Mouse (Mus musculus) limb, embryonic 14.5 days (tissue): Measurements from ENCODE around the gene Hspg2. TPM values are rescaled to one million over a fixed set of nuclear protein-coding genes. Genes with fewer than 3 reads are reported as not detected.

Source experiments
- ATAC-seq: fragments of 200-750 bp; cut with Nextera tagmentation; 2 replicates; pipeline ENCODE4 v1.8.0; 2017; ENCODE audit warnings: low read depth, moderate number of reproducible peaks, moderate TSS enrichment; ENCODE audit not compliant: low FRiP score
- DNase-seq: peaks from one replicate; pipeline ENCODE4 v3.0.0-alpha.2; 2015; ENCODE audit warnings: low spot score
- H3K27ac ChIP-seq: fragments of 300-500 bp; sonication (generic); replicated peaks from 2 replicates; pipeline ENCODE4 v1.5.1; 2014; ENCODE audit warnings: low read depth, mild to moderate bottlenecking, low read length, moderate library complexity, mixed read lengths
- H3K27me3 ChIP-seq: fragments of 300-500 bp; sonication (generic); 2 replicates; pipeline ENCODE4 v1.6.1; 2014; ENCODE audit warnings: low read length, mixed read lengths; ENCODE audit not compliant: control insufficient read depth, insufficient read depth
- H3K36me3 ChIP-seq: fragments of 300-500 bp; sonication (generic); 2 replicates; pipeline ENCODE4 v1.6.1; 2014; ENCODE audit warnings: mild to moderate bottlenecking, low read length, moderate library complexity, mixed read lengths; ENCODE audit not compliant: control insufficient read depth, insufficient read depth
- H3K4me1 ChIP-seq: fragments of 300-500 bp; sonication (generic); 2 replicates; pipeline ENCODE4 v1.6.1; 2014; ENCODE audit warnings: antibody characterized with exemption, low read length, mixed read lengths; ENCODE audit not compliant: control insufficient read depth, insufficient read depth
- H3K4me2 ChIP-seq: fragments of 300-500 bp; sonication (generic); replicated peaks from 2 replicates; pipeline ENCODE4 v1.6.1; 2014; ENCODE audit warnings: low read depth, mild to moderate bottlenecking, low read length, moderate library complexity; ENCODE audit not compliant: severe bottlenecking
- H3K4me3 ChIP-seq: fragments of 300-500 bp; sonication (generic); replicated peaks from 2 replicates; pipeline ENCODE4 v1.5.1; 2014; ENCODE audit warnings: low read length
- H3K9ac ChIP-seq: fragments of 300-500 bp; sonication (generic); 2 replicates; pipeline ENCODE4 v1.6.1; 2014; ENCODE audit warnings: mild to moderate bottlenecking, low read depth, low read length, moderate library complexity; ENCODE audit not compliant: severe bottlenecking
- H3K9me3 ChIP-seq: fragments of 300-500 bp; sonication (generic); 2 replicates; pipeline ENCODE4 v1.6.1; 2016; ENCODE audit warnings: low read length; ENCODE audit not compliant: control insufficient read depth
- POLR2A ChIP-seq: fragments of 200-500 bp; IDR thresholded peaks from 2 replicates; pipeline ENCODE4 v1.8.0; 2012; ENCODE audit warnings: inconsistent platforms, mild to moderate bottlenecking, moderate library complexity, borderline replicate concordance; ENCODE audit not compliant: insufficient read depth, insufficient read length; ENCODE audit errors: extremely low read depth
- WGBS: fragments of 180-500 bp; shearing (Covaris S2); extraction: QIAGEN DNeasy Blood & Tissue Kit; methylation state at CpG from one replicate; pipeline ENCODE4 v1.1.7; 2014; 5-methylcytosine and 5-hydroxymethylcytosine counted together
- polyA plus RNA-seq, 2 experiments: library from polyadenylated mRNA; depleted of rRNA in 1 of 2; stranded (reverse) in 1 of 2; unstranded in 1 of 2; fragments of >200 nt; fragmentation: Nextera tagmentation in 1 of 2; extraction: Ambion mirVana in 1 of 2; gene quantifications; 2 replicates each; pipeline versions ENCODE4 v1.2.1 to v1.2.3; 2012 to 2014

Hspg2 gene
- polyA plus RNA-seq, 2 experiments, result 65.6 to 97.4 TPM

DNA sequence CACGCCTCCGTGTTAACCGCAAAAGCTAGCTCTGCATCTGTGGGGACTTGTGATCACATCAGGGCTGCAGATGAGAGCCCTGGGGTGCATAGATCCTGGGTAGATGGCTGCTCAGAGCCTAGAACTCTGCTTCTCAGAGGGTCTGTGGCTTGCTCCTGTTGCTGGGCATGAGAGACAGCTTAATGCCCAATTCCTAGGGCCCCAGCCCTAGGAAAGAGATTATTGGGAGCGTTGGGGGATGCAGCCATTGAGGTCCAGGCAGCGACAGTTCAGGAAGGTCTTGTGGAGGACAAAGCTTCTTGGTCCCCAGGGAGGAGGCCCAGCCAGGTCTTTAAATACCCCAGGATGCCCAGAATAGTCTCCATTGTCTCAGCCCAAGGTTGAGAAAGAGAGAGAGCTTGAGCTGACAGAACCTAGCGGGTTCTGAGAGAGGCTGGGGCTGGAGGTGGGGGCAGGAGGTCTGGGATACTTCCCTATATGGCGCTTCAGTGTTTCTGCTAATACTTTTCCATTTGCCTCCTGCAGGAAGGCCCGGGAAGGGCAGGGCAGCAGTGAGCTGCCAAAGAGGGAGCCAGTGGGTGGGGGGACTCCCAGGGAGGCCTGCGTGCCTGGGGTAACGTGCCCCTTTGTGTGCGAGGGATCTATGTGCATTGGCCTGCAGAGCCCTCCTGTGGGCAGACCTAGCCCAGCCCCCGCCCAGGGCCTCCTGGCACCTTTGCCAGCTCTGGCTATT lies 20.2 kb downstream of the Hspg2 start:
- TF ChIP-seq POLR2A, result no peak
- H3K9ac ChIP-seq, result peak overlapping the region; percentile 5; the same call in 1 of the 2 replicates
- H3K36me3 ChIP-seq, result peaks cover 3% of the 10 kb centered on the region; the same call in 1 of the 2 replicates
- H3K9me3 ChIP-seq, result no peaks in the 10 kb centered on the region
- WGBS, result 18% methylated on average over 12 of the region's 12 CpGs
- ATAC-seq (peak; percentile 71), DNase-seq (peak; percentile 70)
- H3K4me1 ChIP-seq, result peaks cover 64% of the 10 kb centered on the region
- no peak overlapping the region for H3K4me3 ChIP-seq
- H3K27ac ChIP-seq, result peak overlapping the region; percentile 81
- H3K27me3 ChIP-seq, result no peaks in the 10 kb centered on the region
- peak overlapping the region; percentile 27; the same call in 1 of the 2 replicates for H3K4me2 ChIP-seq

DNA sequence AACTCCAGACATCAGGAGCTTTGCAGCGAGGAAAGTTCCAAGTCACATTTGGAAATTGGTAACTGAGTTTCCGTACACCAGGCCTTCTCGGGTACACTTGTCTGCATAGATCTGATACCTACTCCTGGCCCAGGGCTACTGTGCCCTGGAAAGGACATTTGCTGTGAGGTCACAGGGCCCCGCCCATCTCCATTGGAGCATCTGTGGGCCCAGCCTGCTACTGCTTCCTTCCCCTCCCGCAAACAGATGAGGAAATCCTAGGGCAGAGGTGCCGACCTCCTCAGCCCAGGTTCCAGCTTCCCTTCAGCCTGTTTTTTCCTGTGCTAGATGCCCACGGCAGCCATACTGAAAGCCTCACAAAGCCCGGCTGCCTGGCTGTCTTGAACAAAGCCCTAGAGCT lies 21.4 kb downstream of the Hspg2 start:
- Histone ChIP-seq H3K9ac (no peak overlapping the region), H3K4me3 (no peak overlapping the region), H3K27me3 (no peaks in the 10 kb centered on the region), H3K4me1 (peaks cover 63% of the 10 kb centered on the region), H3K27ac (peak overlapping the region; percentile 81), H3K9me3 (no peaks in the 10 kb centered on the region), H3K4me2 (no peak overlapping the region), H3K36me3 (peaks cover 6% of the 10 kb centered on the region; the same call in 1 of the 2 replicates)
- ATAC-seq (no peak), DNase-seq (no peak)
- WGBS, result 62% methylated on average over 8 of the region's 8 CpGs
- TF ChIP-seq POLR2A, result no peak

DNA sequence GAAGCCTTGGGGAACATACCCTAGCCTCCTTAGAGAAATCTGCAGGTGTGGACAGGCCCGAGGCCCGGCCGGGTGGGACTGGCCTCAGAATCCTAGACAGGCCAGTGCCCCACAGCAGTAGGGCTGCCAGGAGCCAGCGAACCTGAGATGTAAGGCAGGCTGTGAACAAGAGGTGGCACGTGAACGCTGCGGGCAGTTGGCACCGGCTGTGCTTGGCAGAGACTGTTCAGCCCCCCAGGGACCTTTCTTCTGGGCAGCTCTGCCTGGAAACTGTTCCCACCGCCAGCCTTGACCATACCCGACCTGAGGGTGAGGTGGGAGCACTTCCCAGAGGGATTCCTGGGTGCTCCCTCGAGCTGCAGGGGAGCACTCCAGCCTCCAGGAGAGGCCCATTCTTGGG lies 24.0 kb downstream of the Hspg2 start:
- H3K4me3 ChIP-seq, result no peak overlapping the region
- no peak for DNase-seq
- peaks cover 54% of the 10 kb centered on the region for H3K4me1 ChIP-seq
- H3K27me3 ChIP-seq, result no peaks in the 10 kb centered on the region
- TF ChIP-seq POLR2A, result no peak
- 0 out of 2 replicates have a peak, but pooled peaks cover 6% of the 10 kb centered on the region for H3K36me3 ChIP-seq
- no peaks in the 10 kb centered on the region for H3K9me3 ChIP-seq
- no peak overlapping the region for H3K9ac ChIP-seq
- no peak for ATAC-seq
- H3K4me2 ChIP-seq, result no peak overlapping the region
- H3K27ac ChIP-seq, result peak overlapping the region; percentile 46; the same call in 1 of the 2 replicates
- WGBS, result 65% methylated on average over 11 of the region's 11 CpGs

DNA sequence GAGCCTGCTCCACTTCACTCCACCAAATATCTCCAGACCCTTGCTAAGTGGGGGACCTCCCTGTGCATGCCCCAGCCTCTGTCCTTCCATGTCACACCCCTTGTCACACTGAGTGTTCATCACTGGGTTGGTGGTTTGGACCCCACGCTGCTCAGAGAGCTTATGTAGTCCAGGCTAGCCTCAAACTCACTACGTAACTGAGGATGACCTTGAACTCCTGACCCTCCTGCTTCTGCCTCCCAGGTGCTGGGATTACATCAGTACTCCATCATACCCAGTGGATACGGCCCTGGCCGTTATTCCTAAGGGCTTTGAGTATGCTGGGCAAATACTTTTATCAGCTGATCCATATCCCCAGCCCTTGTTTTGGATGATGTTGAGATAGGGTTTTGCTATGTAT lies 24.6 kb downstream of the Hspg2 start:
- Histone ChIP-seq H3K9me3 (no peaks in the 10 kb centered on the region), H3K27me3 (no peaks in the 10 kb centered on the region), H3K4me2 (no peak overlapping the region), H3K36me3 (0 out of 2 replicates have a peak, but pooled peaks cover 6% of the 10 kb centered on the region), H3K4me3 (no peak overlapping the region), H3K4me1 (peaks cover 54% of the 10 kb centered on the region), H3K27ac (0 out of 2 replicates have a peak overlapping the region, but pooled peaks have one; percentile 8), H3K9ac (no peak overlapping the region)
- 89% methylated on average over 4 of the region's 4 CpGs for WGBS
- no peak for DNase-seq
- no peak for TF ChIP-seq POLR2A
- ATAC-seq, result no peak

DNA sequence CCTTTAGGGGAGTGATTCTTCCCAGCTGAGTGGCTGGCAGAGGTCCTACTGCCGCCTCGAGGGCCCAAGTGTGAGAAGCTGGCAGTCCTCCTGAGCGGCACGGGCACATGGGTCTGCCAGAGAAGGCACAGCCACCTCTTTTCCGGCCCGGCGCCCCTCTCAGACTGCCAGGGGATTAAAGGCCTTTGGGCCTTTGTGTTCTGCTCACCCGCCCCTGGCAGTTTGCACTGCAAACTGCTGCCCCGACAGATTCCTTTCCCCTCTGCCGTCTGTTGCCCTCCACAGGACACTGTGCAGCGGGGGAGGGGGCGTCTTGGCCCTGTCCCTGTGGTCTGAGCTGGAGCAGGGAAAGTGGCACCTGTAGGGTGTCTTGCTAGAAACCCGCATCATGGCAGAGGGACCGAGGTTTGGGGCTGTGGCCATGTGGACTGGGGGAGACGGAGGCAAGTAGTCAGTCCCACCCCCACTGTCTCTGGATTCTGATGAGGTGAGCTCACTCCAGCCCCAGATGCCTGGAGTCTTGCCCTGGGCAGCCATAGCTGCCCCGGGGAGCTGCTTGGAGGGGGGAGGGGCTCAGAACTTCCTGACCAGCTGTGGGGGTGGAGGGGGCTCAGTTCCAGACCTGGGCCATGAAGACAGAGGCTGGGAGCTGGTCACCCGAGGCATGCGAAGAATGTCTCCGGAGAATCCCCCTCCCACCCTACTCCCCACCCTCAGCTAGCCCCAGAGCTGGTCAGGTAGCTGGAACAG lies 26.4 kb downstream of the Hspg2 start:
- 0 out of 2 replicates have a peak, but pooled peaks cover 4% of the 10 kb centered on the region for H3K36me3 ChIP-seq
- TF ChIP-seq POLR2A, result no peak
- WGBS, result 10% methylated on average over 19 of the region's 19 CpGs
- DNase-seq (no peak), ATAC-seq (peak; percentile 65)
- H3K27me3 ChIP-seq, result no peaks in the 10 kb centered on the region
- peak overlapping the region; percentile 16 for H3K4me2 ChIP-seq
- H3K9ac ChIP-seq, result peak overlapping the region; percentile 50
- peak overlapping the region; percentile 86 for H3K27ac ChIP-seq
- H3K4me3 ChIP-seq, result no peak overlapping the region
- H3K9me3 ChIP-seq, result no peaks in the 10 kb centered on the region
- H3K4me1 ChIP-seq, result peaks cover 47% of the 10 kb centered on the region
